Mouse (Mus musculus) thymus, adult 2 months (tissue): ENCODE data around the gene Arfgap3. TPM values are rescaled to one million over a fixed set of nuclear protein-coding genes. Genes with fewer than 3 reads are reported as not detected.

Experiments used
- DNase-seq: peaks from one replicate; pipeline ENCODE4 v3.0.0; 2021
- H3K27ac ChIP-seq: fragments of 200-500 bp; 2 replicates; pipeline ENCODE4 v1.5.1; 2012; ENCODE audit warnings: low read length, control low read depth; ENCODE audit not compliant: control insufficient read depth, insufficient read depth
- H3K27me3 ChIP-seq: fragments of 200-500 bp; 2 replicates; pipeline ENCODE4 v1.6.1; 2012; ENCODE audit warnings: mild to moderate bottlenecking, low read length, moderate library complexity, mixed read lengths; ENCODE audit not compliant: control insufficient read depth, insufficient read depth
- H3K36me3 ChIP-seq: fragments of 200-500 bp; 2 replicates; pipeline ENCODE4 v1.6.1; 2012; ENCODE audit warnings: mild to moderate bottlenecking, low read length, moderate library complexity; ENCODE audit not compliant: control insufficient read depth, insufficient read depth
- H3K4me1 ChIP-seq: fragments of 200-500 bp; replicated peaks from 2 replicates; pipeline ENCODE4 v1.6.1; 2012; ENCODE audit warnings: low read length; ENCODE audit not compliant: control insufficient read depth, insufficient read depth
- H3K4me3 ChIP-seq: fragments of 200-500 bp; 2 replicates; pipeline ENCODE4 v1.5.1; 2012; ENCODE audit warnings: mild to moderate bottlenecking, low read length, control low read depth, moderate library complexity; ENCODE audit not compliant: control insufficient read depth, insufficient read depth
- CTCF ChIP-seq: fragments of 200-500 bp; IDR thresholded peaks from 2 replicates; pipeline ENCODE4 v1.5.1; 2012; ENCODE audit warnings: mild to moderate bottlenecking, control low read depth, low read length, moderate library complexity, borderline replicate concordance; ENCODE audit not compliant: control insufficient read depth, poor library complexity, insufficient read depth; ENCODE audit errors: extremely low read depth
- POLR2A ChIP-seq: fragments of 200-500 bp; IDR thresholded peaks from 2 replicates; pipeline ENCODE4 v1.6.1; 2012; ENCODE audit warnings: mild to moderate bottlenecking, low read length, control low read depth, moderate library complexity; ENCODE audit not compliant: control insufficient read depth, poor library complexity, insufficient read depth; ENCODE audit errors: extremely low read depth
- WGBS: fragments of 180-500 bp; shearing (Covaris S2); methylation state at CpG from one replicate; pipeline ENCODE4 v1.1.7; 2018; 5-methylcytosine and 5-hydroxymethylcytosine counted together
- polyA plus RNA-seq: library from polyadenylated mRNA; depleted of rRNA; stranded (reverse); fragments of >200 nt; gene quantifications from 2 replicates; pipeline ENCODE4 v1.2.3, GENCODE M21; 2012

Gene Arfgap3
- polyA plus RNA-seq, 1 experiment: 23.0 TPM

DNA sequence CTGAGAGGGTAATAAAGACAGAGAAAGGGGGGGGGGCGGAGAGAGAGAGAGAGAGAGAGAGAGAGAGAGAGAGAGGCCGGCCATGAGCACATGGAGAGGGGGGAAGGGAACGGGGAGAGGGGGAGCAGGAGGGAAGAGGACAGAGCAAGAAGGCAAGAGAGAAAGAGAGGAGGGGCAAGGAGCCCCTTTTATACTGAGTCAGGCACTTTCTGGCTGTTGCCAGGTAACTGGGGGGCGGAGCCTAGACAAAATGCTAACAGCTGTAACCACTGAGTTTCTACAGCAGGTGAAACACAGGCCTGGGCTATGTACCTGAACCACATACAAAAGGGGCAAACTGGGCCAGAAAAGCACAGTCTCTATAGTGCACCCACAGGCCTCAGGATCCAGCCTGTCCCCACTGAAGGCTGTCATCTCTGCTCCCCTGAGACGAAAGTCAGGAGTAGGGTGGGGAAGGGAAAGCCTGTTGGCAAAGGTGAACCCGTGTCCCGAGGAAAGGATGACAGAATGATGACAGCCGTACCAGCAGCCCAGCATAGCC is 53.2 kb downstream of the Arfgap3 start:
- no peaks in the 10 kb centered on the region for H3K27me3 ChIP-seq
- no peak for DNase-seq
- H3K4me1 ChIP-seq: no peaks in the 10 kb centered on the region
- no peaks in the 10 kb centered on the region for H3K36me3 ChIP-seq
- WGBS: 94% methylated on average over 7 of the region's 8 CpGs
- no peak overlapping the region for H3K27ac ChIP-seq
- TF ChIP-seq CTCF: no peak
- no peak for TF ChIP-seq POLR2A
- H3K4me3 ChIP-seq: no peak overlapping the region

DNA sequence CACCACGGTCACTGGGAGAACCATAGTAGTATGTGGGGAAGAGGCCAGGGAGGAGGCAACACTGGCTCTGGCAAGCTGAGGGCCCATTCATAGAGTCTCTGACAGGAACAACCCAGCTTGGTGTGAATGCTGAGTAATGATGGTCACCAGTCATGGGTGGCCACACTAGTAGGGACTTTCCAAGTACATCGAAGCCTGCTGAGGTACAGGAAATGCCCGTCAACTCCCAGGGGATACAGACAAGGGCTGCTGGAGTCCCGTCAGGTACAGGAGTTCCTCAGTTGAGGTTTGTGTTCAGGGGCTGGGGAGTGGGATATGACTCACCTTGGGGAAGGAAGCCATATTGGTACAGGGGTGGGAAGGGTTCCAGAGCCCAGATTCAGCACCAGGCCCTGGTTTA is 54.0 kb downstream of the Arfgap3 start:
- H3K4me1 ChIP-seq: no peaks in the 10 kb centered on the region
- 72% methylated on average over 4 of the region's 4 CpGs for WGBS
- no peak overlapping the region for H3K4me3 ChIP-seq
- no peaks in the 10 kb centered on the region for H3K27me3 ChIP-seq
- TF ChIP-seq CTCF (no peak), POLR2A (no peak)
- no peaks in the 10 kb centered on the region for H3K36me3 ChIP-seq
- DNase-seq: no peak
- H3K27ac ChIP-seq: no peak overlapping the region

- H3K27ac ChIP-seq: no peak overlapping the region
- 27% methylated on average over 3 of the region's 3 CpGs for WGBS
- TF ChIP-seq POLR2A (no peak), CTCF (no peak)
- no peak for DNase-seq
- no peaks in the 10 kb centered on the region for H3K36me3 ChIP-seq
- no peaks in the 10 kb centered on the region for H3K4me1 ChIP-seq
- H3K4me3 ChIP-seq: no peak overlapping the region
- no peaks in the 10 kb centered on the region for H3K27me3 ChIP-seq
Measured at GRCm38 (mm10) chr15:83294954-83295353, 55.1 kb downstream of the Arfgap3 start.

GRCm38 (mm10) chr15:83293706-83294645 is 56.1 kb downstream of the Arfgap3 start:
- no peaks in the 10 kb centered on the region for H3K27me3 ChIP-seq
- H3K36me3 ChIP-seq: no peaks in the 10 kb centered on the region
- 93% methylated on average over 8 of the region's 8 CpGs for WGBS
- no peak overlapping the region for H3K4me3 ChIP-seq
- TF ChIP-seq POLR2A (no peak), CTCF (no peak)
- no peak overlapping the region for H3K27ac ChIP-seq
- DNase-seq: no peak
- H3K4me1 ChIP-seq: no peaks in the 10 kb centered on the region

DNA sequence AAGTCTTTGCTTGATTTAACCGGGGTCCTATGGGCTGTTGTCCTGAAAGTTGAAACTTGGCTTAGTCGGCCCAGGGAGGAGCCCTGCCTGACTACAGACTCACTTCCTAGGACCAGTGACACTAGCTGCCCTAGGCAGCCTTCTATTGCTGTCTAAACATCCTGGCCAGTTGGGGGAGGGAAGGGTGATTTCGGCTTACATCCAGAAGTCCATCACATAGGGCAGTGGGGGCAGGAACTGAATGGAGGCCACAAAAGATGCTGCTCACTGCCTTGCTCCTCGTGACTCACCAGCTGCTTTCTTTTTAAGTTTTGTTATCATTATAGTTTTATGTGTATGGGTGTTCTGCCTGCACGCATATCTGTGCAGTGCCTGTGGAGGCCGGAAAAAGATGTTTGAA is 56.9 kb downstream of the Arfgap3 start:
- H3K4me1 ChIP-seq: no peaks in the 10 kb centered on the region
- H3K4me3 ChIP-seq: no peak overlapping the region
- no peaks in the 10 kb centered on the region for H3K27me3 ChIP-seq
- TF ChIP-seq POLR2A (no peak), CTCF (no peak)
- no peak overlapping the region for H3K27ac ChIP-seq
- 85% methylated on average over 6 of the region's 6 CpGs for WGBS
- no peaks in the 10 kb centered on the region for H3K36me3 ChIP-seq
- no peak for DNase-seq

GRCm38 (mm10) chr15:83292261-83293056 is 57.6 kb downstream of the Arfgap3 start:
- no peak for DNase-seq
- 91% methylated on average over 13 of the region's 13 CpGs for WGBS

More at GRCm38 (mm10) chr15:83292261-83293056, 57.6 kb downstream of the Arfgap3 start:
- no peaks in the 10 kb centered on the region for H3K4me1 ChIP-seq
- no peak for TF ChIP-seq POLR2A
- TF ChIP-seq CTCF: no peak
- no peaks in the 10 kb centered on the region for H3K36me3 ChIP-seq
- H3K27ac ChIP-seq: no peak overlapping the region
- no peaks in the 10 kb centered on the region for H3K27me3 ChIP-seq
- H3K4me3 ChIP-seq: no peak overlapping the region
